Mouse (Mus musculus) gastrocnemius, postnatal 14 days (tissue): ENCODE measurements around the gene Prmt7. TPM values are rescaled to one million over a fixed set of nuclear protein-coding genes. Genes with fewer than 3 reads are reported as not detected.
"Not testable (repeated sequence)": the region's sequence is repeated elsewhere in the genome, so short reads cannot be mapped to it uniquely, and the experiment has no call there.

Experiments
- DNase-seq: peaks from one replicate; pipeline ENCODE4 v3.0.0; 2021; ENCODE audit warnings: mixed read lengths
- intact Hi-C: fragments of 180-260 bp; cut with DNase I; formaldehyde crosslinking; loops from one replicate; pipeline ENCODE4 v1.15.1; 2025; ENCODE audit warnings: low total_unique reads
- long read RNA-seq, 2 experiments: library from polyadenylated mRNA; stranded (forward); transcript quantifications; one replicate each; pipeline ENCODE4 v2.0.0; 2021
- total RNA-seq, 2 experiments: library from RNA; stranded (reverse); gene quantifications; 2 replicates each; pipeline ENCODE4 v1.2.3; 2021

Prmt7 gene
- total RNA-seq: 10 to 100 TPM; 21.5 to 23.9 TPM
- long read RNA-seq, experiment 1, transcript Prmt7-201 (18 exons, 3,472 nt): major isoform, 63 of 78 reads
- long read RNA-seq, experiment 1, partial matches to known transcripts: 10 of 78 reads
- long read RNA-seq, experiment 1, other reads (novel, unspliced or antisense): 5 of 78 reads
- long read RNA-seq, experiment 2, transcript Prmt7-201 (18 exons, 3,472 nt): major isoform, 101 of 116 reads
- long read RNA-seq, experiment 2, partial matches to known transcripts: 12 of 116 reads
- long read RNA-seq, experiment 2, other reads (novel, unspliced or antisense): 2 of 116 reads

GRCm38 (mm10) chr8:106210821-106211345 lies at the start of gene Prmt7, which contains the start of gene Slc7a6os:
TSS of gene Prmt7 (plus strand) at chr8:106210936.
TSS of gene Slc7a6os (minus strand) at chr8:106210935.
- DNase-seq: peak; percentile 97
- intact Hi-C loops: no loop called here

- no peak for DNase-seq
- intact Hi-C loops: no loop called here
These were observed 47.5 kb upstream of the Prmt7 start for GRCm38 (mm10) chr8:106163251-106163650.

- intact Hi-C loops: no loop called here
- peak; percentile 57 for DNase-seq
These were observed 45.3 kb upstream of the Prmt7 start for GRCm38 (mm10) chr8:106165460-106165859.

GRCm38 (mm10) chr8:106168356-106169016 lies 42.2 kb upstream of the Prmt7 start, which contains the start of gene Slc7a6:
TSS of gene Slc7a6 (plus strand) at chr8:106168857.
- intact Hi-C loops: no loop called here

GRCm38 (mm10) chr8:106169017-106169933 lies 41.5 kb upstream of the Prmt7 start:
- intact Hi-C loops: no loop called here

More at GRCm38 (mm10) chr8:106168356-106169016, 42.2 kb upstream of the Prmt7 start, which contains the start of gene Slc7a6:
- DNase-seq: peak; percentile 80

GRCm38 (mm10) chr8:106169934-106170480 lies 40.7 kb upstream of the Prmt7 start:
- intact Hi-C loops: no loop called here
- no peak for DNase-seq

More at GRCm38 (mm10) chr8:106169017-106169933, 41.5 kb upstream of the Prmt7 start:
- peak; percentile 23 for DNase-seq

GRCm38 (mm10) chr8:106173566-106173965 lies 37.2 kb upstream of the Prmt7 start:
- intact Hi-C loops: no loop called here
- no peak for DNase-seq

- intact Hi-C loops: no loop called here
- no peak for DNase-seq
These were observed 33.8 kb upstream of the Prmt7 start for GRCm38 (mm10) chr8:106176891-106177290.

GRCm38 (mm10) chr8:106177594-106177993 lies 33.1 kb upstream of the Prmt7 start:
- intact Hi-C loops: no loop called here
- DNase-seq: no peak

GRCm38 (mm10) chr8:106178428-106178827 lies 32.3 kb upstream of the Prmt7 start:
- intact Hi-C loops: no loop called here
- no peak for DNase-seq

GRCm38 (mm10) chr8:106185628-106186270 lies 25.0 kb upstream of the Prmt7 start:
- intact Hi-C loops: no loop called here
- DNase-seq: peak; percentile 13

GRCm38 (mm10) chr8:106186394-106186793 lies 24.3 kb upstream of the Prmt7 start:
- intact Hi-C loops: no loop called here
- DNase-seq: no peak

- intact Hi-C loops: no loop called here
- no peak for DNase-seq
These were observed 21.6 kb upstream of the Prmt7 start for GRCm38 (mm10) chr8:106189162-106189561.

GRCm38 (mm10) chr8:106191639-106192038 lies 19.1 kb upstream of the Prmt7 start:
- intact Hi-C loops: no loop called here
- no peak for DNase-seq

- intact Hi-C loops: no loop called here
- no peak for DNase-seq
These were observed 17.6 kb upstream of the Prmt7 start for GRCm38 (mm10) chr8:106193162-106193561.

- no peak for DNase-seq
- intact Hi-C loops: no loop called here
These were observed 16.7 kb upstream of the Prmt7 start for GRCm38 (mm10) chr8:106194062-106194461.

GRCm38 (mm10) chr8:106198741-106199140 lies 12.0 kb upstream of the Prmt7 start:
- intact Hi-C loops: loop anchor here (5.0 kb wide), 1 partner anchor 61 kb away; the partner anchor contains the start of gene Esrp2
- peak; percentile 13 for DNase-seq

- intact Hi-C loops: loop anchor here (5.0 kb wide), 1 partner anchor 62 kb away; the partner anchor contains the start of gene Esrp2
- not testable (repeated sequence) for DNase-seq
These were observed 11.1 kb upstream of the Prmt7 start for GRCm38 (mm10) chr8:106199596-106199995.
